Mouse (Mus musculus): ENCODE measurements around the gene Lpar3.

GRCm38 (mm10) chr3:146189933-146190332 is 30.8 kb upstream of the Lpar3 start:
- TF ChIP-seq POLR2A (IDR thresholded peaks at IDR 0.05; ENCODE audit: low read depth, low read length) (no peak), CTCF (IDR thresholded peaks at IDR 0.05; ENCODE audit: extremely low read depth, insufficient read length, insufficient replicate concordance, low read depth, low read length) (no peak)

Measured in small intestine, adult 2 months (tissue).